Mouse (Mus musculus) midbrain, postnatal 0 days (tissue): ENCODE results near the gene Sox5. TPM values are rescaled to one million over a fixed set of nuclear protein-coding genes. Genes with fewer than 3 reads are reported as not detected.
A peak's percentile ranks its signal among the peaks of the same experiment; 100 is the strongest.

Source experiments
- ATAC-seq: fragments of 200-750 bp; cut with Nextera tagmentation; 2 replicates; pipeline ENCODE4 v1.8.0; 2017; ENCODE audit warnings: moderate number of reproducible peaks, mild to moderate bottlenecking, moderate TSS enrichment, moderate library complexity; ENCODE audit not compliant: low FRiP score
- DNase-seq: peaks from one replicate; pipeline ENCODE4 v3.0.0-alpha.2; 2015; ENCODE audit warnings: low spot score
- H3K27ac ChIP-seq: fragments of 300-500 bp; sonication (generic); 2 replicates; pipeline ENCODE4 v1.5.1; 2014; ENCODE audit warnings: low read depth, mild to moderate bottlenecking, low read length, mixed read lengths
- H3K27me3 ChIP-seq: fragments of 300-500 bp; sonication (generic); 2 replicates; pipeline ENCODE4 v1.6.1; 2014; ENCODE audit warnings: low read length, control low read depth, mixed read lengths; ENCODE audit not compliant: insufficient read depth
- H3K36me3 ChIP-seq: fragments of 300-500 bp; sonication (generic); 2 replicates; pipeline ENCODE4 v1.6.1; 2014; ENCODE audit warnings: low read length, control low read depth, mixed read lengths; ENCODE audit not compliant: insufficient read depth
- H3K4me1 ChIP-seq: fragments of 300-500 bp; sonication (generic); 2 replicates; pipeline ENCODE4 v1.6.1; 2014; ENCODE audit warnings: mild to moderate bottlenecking, control low read depth, antibody characterized with exemption, low read length, mixed read lengths; ENCODE audit not compliant: insufficient read depth
- H3K4me2 ChIP-seq: fragments of 300-500 bp; sonication (generic); 2 replicates; pipeline ENCODE4 v1.6.1; 2014; ENCODE audit warnings: low read depth, mild to moderate bottlenecking, low read length, mixed read lengths; ENCODE audit not compliant: poor library complexity, severe bottlenecking
- H3K4me3 ChIP-seq: fragments of 300-500 bp; sonication (generic); 2 replicates; pipeline ENCODE4 v1.5.1; 2014; ENCODE audit warnings: low read depth, mild to moderate bottlenecking, low read length, moderate library complexity
- H3K9ac ChIP-seq: fragments of 300-500 bp; sonication (generic); replicated peaks from 2 replicates; pipeline ENCODE4 v1.6.1; 2014; ENCODE audit warnings: mild to moderate bottlenecking, low read length, moderate library complexity, mixed read lengths; ENCODE audit not compliant: poor library complexity, severe bottlenecking
- H3K9me3 ChIP-seq: fragments of 300-500 bp; sonication (generic); 2 replicates; pipeline ENCODE4 v1.6.1; 2016; ENCODE audit warnings: low read length, control low read depth
- CTCF ChIP-seq: IDR thresholded peaks from 2 replicates; pipeline ENCODE4 v1.5.1; 2016; ENCODE audit warnings: antibody characterized with exemption, mild to moderate bottlenecking
- whole genome bisulfite sequencing: fragments of 180-500 bp; shearing (Covaris S2); extraction: QIAGEN DNeasy Blood & Tissue Kit; methylation state at CpG from one replicate; pipeline ENCODE4 v1.1.7; 2014; 5-methylcytosine and 5-hydroxymethylcytosine counted together
- polyA plus RNA-seq: library from polyadenylated mRNA; unstranded; fragments of >200 nt; fragmentation: Nextera tagmentation; extraction: Ambion mirVana; gene quantifications from 2 replicates; pipeline ENCODE4 v1.2.1, GENCODE M21; 2015
- total RNA-seq: library from RNA; depleted of rRNA; stranded (reverse); fragments of >200 nt; gene quantifications from 2 replicates; pipeline ENCODE4 v1.2.3, GENCODE M21; 2014

Gene Sox5
- total and polyA plus RNA-seq, 2 experiments from 2014 or later = 11.3 to 25.0 TPM

GRCm38 (mm10) chr6:143995046-143995445 is 786.7 kb downstream of the Sox5 start:
- Histone ChIP-seq H3K4me3 (no peak overlapping the region), H3K4me2 (no peak overlapping the region), H3K36me3 (no peaks in the 10 kb centered on the region), H3K27me3 (no peaks in the 10 kb centered on the region), H3K9me3 (no peaks in the 10 kb centered on the region), H3K27ac (no peak overlapping the region), H3K4me1 (no peaks in the 10 kb centered on the region), H3K9ac (no peak overlapping the region)
- WGBS = 38% methylated on average over 4 of the region's 4 CpGs
- DNase-seq (peak; percentile 65), ATAC-seq (no peak)
- no peak for TF ChIP-seq CTCF

GRCm38 (mm10) chr6:143987548-143987947 is 794.2 kb downstream of the Sox5 start:
- no peak overlapping the region for H3K4me2 ChIP-seq
- H3K9me3 ChIP-seq = no peaks in the 10 kb centered on the region
- no peaks in the 10 kb centered on the region for H3K36me3 ChIP-seq
- no peak overlapping the region for H3K9ac ChIP-seq
- no peaks in the 10 kb centered on the region for H3K27me3 ChIP-seq
- DNase-seq = no peak
- no peak for TF ChIP-seq CTCF
- no peak overlapping the region for H3K4me3 ChIP-seq
- no peak for ATAC-seq
- H3K4me1 ChIP-seq = no peaks in the 10 kb centered on the region
- H3K27ac ChIP-seq = no peak overlapping the region

GRCm38 (mm10) chr6:143980131-143980530 is 801.6 kb downstream of the Sox5 start:
- Histone ChIP-seq H3K4me3 (no peak overlapping the region), H3K4me2 (no peak overlapping the region), H3K27ac (no peak overlapping the region), H3K9me3 (no peaks in the 10 kb centered on the region), H3K9ac (no peak overlapping the region), H3K4me1 (no peaks in the 10 kb centered on the region), H3K36me3 (no peaks in the 10 kb centered on the region), H3K27me3 (no peaks in the 10 kb centered on the region)
- no peak for ATAC-seq
- DNase-seq = no peak
- no peak for TF ChIP-seq CTCF
- WGBS = 83% methylated on average over 8 of the region's 8 CpGs

GRCm38 (mm10) chr6:143967724-143968400 is 813.9 kb downstream of the Sox5 start:
- no peak for TF ChIP-seq CTCF
- ATAC-seq (no peak), DNase-seq (peak; percentile 28)
- H3K9ac ChIP-seq = no peak overlapping the region
- H3K36me3 ChIP-seq = no peaks in the 10 kb centered on the region
- 0 out of 2 replicates have a peak overlapping the region, but pooled peaks have one; percentile 12 for H3K27ac ChIP-seq
- no peaks in the 10 kb centered on the region for H3K4me1 ChIP-seq
- no peak overlapping the region for H3K4me2 ChIP-seq
- H3K9me3 ChIP-seq = no peaks in the 10 kb centered on the region
- WGBS = 42% methylated on average over 9 of the region's 9 CpGs
- H3K27me3 ChIP-seq = no peaks in the 10 kb centered on the region
- H3K4me3 ChIP-seq = no peak overlapping the region

- H3K4me3 ChIP-seq = no peak overlapping the region
- no peak overlapping the region for H3K27ac ChIP-seq
- no peaks in the 10 kb centered on the region for H3K27me3 ChIP-seq
- no peak for ATAC-seq
- H3K9me3 ChIP-seq = no peaks in the 10 kb centered on the region
- no peak overlapping the region for H3K4me2 ChIP-seq
- no peak for DNase-seq
- 97% methylated on average over 11 of the region's 11 CpGs for WGBS
- no peak for TF ChIP-seq CTCF
- no peaks in the 10 kb centered on the region for H3K36me3 ChIP-seq
- H3K9ac ChIP-seq = no peak overlapping the region
- no peaks in the 10 kb centered on the region for H3K4me1 ChIP-seq
Observed at GRCm38 (mm10) chr6:143960487-143960886, 821.3 kb downstream of the Sox5 start.

GRCm38 (mm10) chr6:143960081-143960480 is 821.7 kb downstream of the Sox5 start:
- Histone ChIP-seq H3K9ac (no peak overlapping the region), H3K9me3 (no peaks in the 10 kb centered on the region), H3K4me1 (no peaks in the 10 kb centered on the region), H3K36me3 (no peaks in the 10 kb centered on the region), H3K27me3 (no peaks in the 10 kb centered on the region), H3K27ac (no peak overlapping the region), H3K4me3 (no peak overlapping the region), H3K4me2 (no peak overlapping the region)
- DNase-seq (no peak), ATAC-seq (no peak)
- TF ChIP-seq CTCF = no peak
- 88% methylated on average over 8 of the region's 8 CpGs for WGBS
